Mouse (Mus musculus): ENCODE data around the gene Hcls1.

DNA sequence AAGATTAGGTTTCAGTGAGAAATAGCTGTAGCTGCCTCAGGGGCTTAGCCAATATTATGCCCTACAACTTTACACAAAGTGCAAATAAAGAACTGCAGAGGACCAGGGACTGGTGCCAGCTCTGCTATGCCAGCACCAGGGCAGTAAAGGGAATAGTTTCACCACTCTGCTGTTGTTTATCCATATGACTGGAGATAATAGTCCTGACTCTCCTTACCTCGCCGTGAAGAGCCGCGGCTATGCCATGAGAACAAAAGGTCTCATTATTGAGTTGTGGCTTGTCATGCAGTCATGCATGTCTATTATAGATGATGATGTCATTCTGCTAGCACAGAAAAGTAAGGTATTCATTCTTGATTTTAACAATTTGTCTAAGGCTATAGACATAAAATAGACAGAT lies 7.1 kb downstream of the Hcls1 start:
- TF ChIP-seq CTCF (IDR thresholded peaks at IDR 0.05; ENCODE audit: control insufficient read depth, insufficient read depth, low read length) (no peak), POLR2A (IDR thresholded peaks at IDR 0.05; ENCODE audit: borderline replicate concordance, control insufficient read depth, low read depth, low read length) (no peak)

All from bone marrow, adult 2 months (tissue).